Mouse (Mus musculus): ENCODE measurements around the gene Ppp2r1b.

The Ppp2r1b gene

GRCm38 (mm10) chr9:50920933-50921895, 76.1 kb downstream of the Ppp2r1b start:
- DNase-seq = no peak

DNA sequence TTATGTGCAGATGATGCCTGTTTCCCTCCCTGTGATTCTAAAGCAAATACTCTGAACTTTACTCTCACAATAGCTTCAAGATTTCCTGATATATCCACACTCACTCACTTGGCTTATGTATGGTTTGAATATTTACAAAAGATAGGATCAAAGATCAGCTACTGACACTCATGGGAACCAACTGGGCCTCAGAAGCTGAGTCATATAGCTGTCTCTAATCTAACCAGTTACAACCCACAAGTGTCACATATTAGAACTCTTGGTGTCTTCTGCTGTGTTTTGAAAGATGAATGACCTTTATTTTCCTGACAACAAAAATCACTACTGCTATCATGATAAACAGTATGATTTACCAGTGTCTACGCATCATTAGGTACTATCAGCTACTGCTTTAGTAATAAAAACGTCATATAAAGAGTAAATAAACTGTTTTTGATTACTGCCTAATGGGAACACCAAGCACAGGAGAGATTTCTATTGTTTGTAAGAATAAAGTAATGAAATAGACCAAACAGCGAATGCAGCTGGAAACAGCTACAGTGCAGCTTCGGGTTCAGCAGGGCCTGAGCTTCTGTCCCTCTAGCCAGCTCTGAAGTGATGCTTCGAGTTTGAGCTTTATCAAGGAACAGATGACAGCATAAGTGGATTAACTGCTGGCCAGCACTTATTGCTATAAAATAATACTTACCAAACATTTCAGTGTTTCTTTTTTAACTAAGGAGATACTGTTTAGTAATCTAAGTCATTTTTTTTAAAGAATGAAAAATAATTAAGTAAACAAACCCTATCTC, 77.5 kb downstream of the Ppp2r1b start:
- DNase-seq = no peak

- no peak for DNase-seq
Measured at GRCm38 (mm10) chr9:50924454-50924853, 79.4 kb downstream of the Ppp2r1b start.

GRCm38 (mm10) chr9:50925801-50926200, 80.7 kb downstream of the Ppp2r1b start:
- DNase-seq = no peak

GRCm38 (mm10) chr9:50929986-50930385, 84.9 kb downstream of the Ppp2r1b start:
- no peak for DNase-seq

GRCm38 (mm10) chr9:50941804-50942401, 96.8 kb downstream of the Ppp2r1b start:
- no peak for DNase-seq

DNA sequence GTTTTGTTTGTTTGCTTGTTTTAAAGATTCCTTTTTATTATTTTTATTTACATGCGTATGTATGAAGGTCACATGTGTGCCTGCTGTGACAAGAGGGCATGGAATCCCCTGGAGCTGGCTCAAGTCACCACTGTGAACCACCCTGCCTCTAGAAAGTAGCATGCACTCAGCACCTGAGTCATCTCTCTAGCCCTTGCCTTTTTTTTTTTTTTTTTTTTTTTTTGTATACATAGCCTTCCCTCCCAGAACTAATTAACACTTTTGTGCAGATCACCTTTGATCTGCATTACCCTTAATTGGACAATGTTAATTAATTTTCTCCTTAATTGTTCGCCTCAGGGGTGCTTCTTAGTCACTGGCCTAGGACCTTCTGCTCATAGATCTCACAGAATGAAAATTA, 97.6 kb downstream of the Ppp2r1b start:
- no peak for DNase-seq

Data from right cerebral cortex, postnatal 4 days (tissue).